Mouse (Mus musculus) spleen, adult 2 months (tissue): Measurements from ENCODE around the gene Chit1.

Source experiments
- CTCF ChIP-seq: fragments of 200-500 bp; IDR thresholded peaks from 2 replicates; pipeline ENCODE4 v1.5.1; 2011; ENCODE audit warnings: mild to moderate bottlenecking, inconsistent platforms; ENCODE audit not compliant: insufficient read depth, insufficient read length, insufficient replicate concordance; ENCODE audit errors: extremely low read depth
- POLR2A ChIP-seq: fragments of 200-500 bp; IDR thresholded peaks from 2 replicates; pipeline ENCODE4 v1.6.1; 2011; ENCODE audit warnings: low read depth, low read length, inconsistent platforms

GRCm38 (mm10) chr1:134095033-134095612, 15.9 kb upstream of the Chit1 start:
- no peak for TF ChIP-seq POLR2A
- no peak for TF ChIP-seq CTCF
